Mouse (Mus musculus): ENCODE results near the gene Skiv2l. TPM values are rescaled to one million over a fixed set of nuclear protein-coding genes. Genes with fewer than 3 reads are reported as not detected.
A peak's percentile ranks its signal among the peaks of the same experiment; 100 is the strongest.
"Not testable (repeated sequence)": the region's sequence is repeated elsewhere in the genome, so short reads cannot be mapped to it uniquely, and the experiment has no call there.

Skiv2l gene
- polyA plus RNA-seq, 1 experiment from 2014 or later, result 43.7 TPM

DNA sequence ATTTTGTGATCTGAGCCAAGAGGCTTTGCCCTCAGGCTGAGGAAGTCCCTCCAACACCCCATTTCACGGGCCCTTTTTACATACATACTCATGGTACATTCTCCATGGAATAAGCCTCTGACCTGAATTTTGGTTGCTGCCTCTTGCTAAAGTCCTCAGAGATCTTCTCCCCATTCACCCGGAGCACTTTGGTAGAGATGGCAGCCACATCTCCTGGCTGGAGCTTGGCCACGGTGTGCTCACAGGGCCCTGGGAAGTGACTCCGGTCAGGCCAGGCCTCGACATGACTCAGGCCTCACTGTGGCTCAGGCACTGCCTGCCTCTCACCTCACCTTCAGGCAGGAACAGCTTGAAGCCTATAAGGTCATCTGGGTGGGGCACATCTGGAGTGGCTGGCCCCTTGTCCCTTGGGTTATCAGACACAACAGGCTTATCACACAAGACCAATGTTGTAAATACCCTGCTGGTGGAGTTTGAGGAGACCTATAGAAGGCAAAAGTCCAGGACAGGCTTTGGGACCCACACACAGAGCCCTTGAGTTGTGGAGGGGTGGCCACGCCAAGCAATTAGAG lies 9.2 kb downstream of the Skiv2l start:
- peak overlapping the region; percentile 51 for H3K27ac ChIP-seq (ENCODE audit: low read depth, low read length)
- peak; percentile 39 for ATAC-seq (replicated peaks; ENCODE audit: low FRiP score)
- no peaks in the 10 kb centered on the region for H3K27me3 ChIP-seq (replicated peaks; ENCODE audit: control insufficient read depth, insufficient read depth, low read length)
- WGBS, result 72% methylated on average over 6 of the region's 6 CpGs
- no peak overlapping the region for H3K4me3 ChIP-seq (ENCODE audit: low read depth, low read length)
- no peaks in the 10 kb centered on the region for H3K9me3 ChIP-seq (ENCODE audit: control insufficient read depth, low read length)
- H3K4me2 ChIP-seq, result peak overlapping the region; percentile 24
- no peak for DNase-seq (ENCODE audit: low spot score)
- peaks cover 30% of the 10 kb centered on the region; the same call in 1 of the 2 replicates for H3K36me3 ChIP-seq (ENCODE audit: control insufficient read depth, insufficient read depth, low read length)
- peak overlapping the region; percentile 35 for H3K9ac ChIP-seq (ENCODE audit: low read depth, low read length)
- H3K4me1 ChIP-seq (replicated peaks; ENCODE audit: control insufficient read depth, insufficient read depth, low read length), result peaks cover 24% of the 10 kb centered on the region

DNA sequence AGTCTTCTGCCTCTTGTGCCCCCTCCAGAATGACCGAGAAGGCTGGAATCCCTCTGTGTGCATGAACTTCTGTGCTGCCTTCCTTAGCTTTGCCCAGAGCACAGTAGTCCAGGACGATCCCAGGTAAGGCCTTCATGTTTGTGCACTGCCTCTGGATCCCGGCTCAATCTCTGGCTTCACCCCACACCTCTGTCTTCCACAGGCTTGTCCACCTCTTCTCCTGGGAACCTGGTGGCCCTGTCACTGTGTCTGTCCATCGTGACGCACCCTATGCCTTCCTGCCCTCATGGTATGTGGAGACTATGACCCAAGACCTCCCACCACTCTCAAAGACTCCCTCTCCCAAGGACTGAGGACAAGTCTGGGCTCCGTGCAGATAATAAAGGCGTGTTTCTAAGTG lies 11.2 kb downstream of the Skiv2l start:
- H3K27ac ChIP-seq (ENCODE audit: low read depth, low read length), result no peak overlapping the region

DNA sequence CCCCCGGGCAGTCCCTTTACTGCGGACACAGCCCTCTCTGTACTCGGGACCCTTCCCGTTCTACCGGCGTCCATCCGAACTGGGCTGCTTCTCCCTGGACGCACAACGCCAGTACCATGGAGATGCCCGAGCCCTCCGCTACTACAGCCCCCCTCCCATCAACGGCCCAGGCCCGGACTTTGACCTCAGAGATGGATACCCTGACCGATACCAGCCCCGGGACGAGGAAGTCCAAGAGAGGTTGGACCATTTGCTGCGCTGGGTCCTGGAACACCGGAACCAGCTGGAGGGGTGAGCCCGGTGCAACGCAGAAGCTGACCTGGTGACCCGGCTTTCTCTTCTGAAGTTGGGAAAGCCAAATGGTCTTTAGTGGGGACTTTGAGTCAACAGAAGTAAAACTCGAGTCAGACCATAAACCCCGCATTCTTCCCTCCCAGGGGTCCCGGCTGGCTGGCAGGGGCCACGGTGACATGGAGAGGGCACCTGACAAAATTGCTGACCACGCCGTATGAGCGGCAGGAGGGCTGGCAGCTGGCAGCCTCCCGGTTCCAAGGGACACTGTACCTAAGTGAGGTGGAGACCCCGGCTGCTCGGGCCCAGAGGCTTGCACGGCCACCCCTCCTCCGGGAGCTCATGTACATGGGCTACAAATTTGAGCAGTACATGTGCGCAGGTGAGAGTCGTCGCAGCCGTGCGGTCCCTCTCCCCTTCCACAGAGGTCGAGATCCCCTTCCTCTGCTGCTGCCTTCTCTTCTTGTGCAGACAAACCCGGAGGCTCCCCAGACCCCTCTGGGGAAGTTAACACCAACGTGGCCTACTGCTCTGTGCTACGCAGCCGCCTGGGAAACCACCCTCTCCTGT lies 12.3 kb downstream of the Skiv2l start:
- WGBS, result 35% methylated on average over 43 of the region's 43 CpGs

More for the DNA sequence above, 11.2 kb downstream of the Skiv2l start:
- Histone ChIP-seq H3K9ac (ENCODE audit: low read depth, low read length) (no peak overlapping the region; the same call in 1 of the 2 replicates), H3K27me3 (replicated peaks; ENCODE audit: control insufficient read depth, insufficient read depth, low read length) (no peaks in the 10 kb centered on the region), H3K9me3 (ENCODE audit: control insufficient read depth, low read length) (no peaks in the 10 kb centered on the region), H3K4me1 (replicated peaks; ENCODE audit: control insufficient read depth, insufficient read depth, low read length) (peaks cover 27% of the 10 kb centered on the region), H3K4me3 (ENCODE audit: low read depth, low read length) (no peak overlapping the region), H3K36me3 (ENCODE audit: control insufficient read depth, insufficient read depth, low read length) (peaks cover 21% of the 10 kb centered on the region; the same call in 1 of the 2 replicates), H3K4me2 (0 out of 2 replicates have a peak overlapping the region, but pooled peaks have one; percentile 22)
- 89% methylated on average over 7 of the region's 7 CpGs for WGBS
- ATAC-seq (replicated peaks; ENCODE audit: low FRiP score) (no peak), DNase-seq (ENCODE audit: low spot score) (no peak)

DNA sequence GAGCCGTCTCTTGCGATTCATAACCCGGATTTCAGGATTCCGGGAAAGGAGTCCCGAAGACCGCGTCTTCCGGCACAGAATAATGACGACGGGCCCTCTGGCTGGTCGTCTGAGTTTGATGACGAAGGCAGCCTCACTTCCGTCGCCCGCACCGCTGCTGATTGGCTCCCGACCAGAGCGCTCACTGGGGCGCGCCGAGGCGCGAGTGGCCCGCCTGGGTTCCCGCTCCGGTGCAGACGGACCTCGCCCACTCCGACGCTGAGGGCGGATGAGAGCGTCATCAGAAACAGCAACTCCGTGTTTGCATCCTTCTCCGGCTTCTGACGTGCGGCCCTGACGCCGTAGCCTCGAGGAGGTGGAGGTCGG lies 13.2 kb downstream of the Skiv2l start, which contains the start of the genes Stk19 and Dxo:
TSS of gene Stk19 (minus strand) at position 90 of the 366 bp plus-strand sequence.
TSS of gene Dxo (plus strand) at position 164 of the 366 bp plus-strand sequence.
- Histone ChIP-seq H3K4me3 (ENCODE audit: low read depth, low read length) (peak within 1 kb of the TSS; percentile 71), H3K9me3 (ENCODE audit: control insufficient read depth, low read length) (no peaks in the 10 kb centered on the region), H3K36me3 (ENCODE audit: control insufficient read depth, insufficient read depth, low read length) (peaks cover 13% of the 10 kb centered on the region; the same call in 1 of the 2 replicates), H3K4me1 (replicated peaks; ENCODE audit: control insufficient read depth, insufficient read depth, low read length) (peaks cover 27% of the 10 kb centered on the region), H3K27ac (ENCODE audit: low read depth, low read length) (peak within 1 kb of the TSS; percentile 57), H3K4me2 (peak within 1 kb of the TSS; percentile 92), H3K9ac (ENCODE audit: low read depth, low read length) (peak within 1 kb of the TSS; percentile 74), H3K27me3 (replicated peaks; ENCODE audit: control insufficient read depth, insufficient read depth, low read length) (no peaks in the 10 kb centered on the region)
- DNase-seq (ENCODE audit: low spot score) (peak; percentile 95), ATAC-seq (replicated peaks; ENCODE audit: low FRiP score) (peak; percentile 92)
- under 1% methylated on average over 40 of the region's 40 CpGs for WGBS

More for the DNA sequence above, 12.3 kb downstream of the Skiv2l start:
- Histone ChIP-seq H3K4me2 (peak overlapping the region; percentile 92), H3K4me3 (ENCODE audit: low read depth, low read length) (peak overlapping the region; percentile 71), H3K36me3 (ENCODE audit: control insufficient read depth, insufficient read depth, low read length) (peaks cover 17% of the 10 kb centered on the region; the same call in 1 of the 2 replicates), H3K27ac (ENCODE audit: low read depth, low read length) (peak overlapping the region; percentile 57), H3K9me3 (ENCODE audit: control insufficient read depth, low read length) (no peaks in the 10 kb centered on the region), H3K9ac (ENCODE audit: low read depth, low read length) (peak overlapping the region; percentile 74), H3K27me3 (replicated peaks; ENCODE audit: control insufficient read depth, insufficient read depth, low read length) (no peaks in the 10 kb centered on the region), H3K4me1 (replicated peaks; ENCODE audit: control insufficient read depth, insufficient read depth, low read length) (peaks cover 27% of the 10 kb centered on the region)
- DNase-seq (ENCODE audit: low spot score) (no peak), ATAC-seq (replicated peaks; ENCODE audit: low FRiP score) (0 out of 2 replicates have a peak, but pooled peaks have one; percentile 4)

DNA sequence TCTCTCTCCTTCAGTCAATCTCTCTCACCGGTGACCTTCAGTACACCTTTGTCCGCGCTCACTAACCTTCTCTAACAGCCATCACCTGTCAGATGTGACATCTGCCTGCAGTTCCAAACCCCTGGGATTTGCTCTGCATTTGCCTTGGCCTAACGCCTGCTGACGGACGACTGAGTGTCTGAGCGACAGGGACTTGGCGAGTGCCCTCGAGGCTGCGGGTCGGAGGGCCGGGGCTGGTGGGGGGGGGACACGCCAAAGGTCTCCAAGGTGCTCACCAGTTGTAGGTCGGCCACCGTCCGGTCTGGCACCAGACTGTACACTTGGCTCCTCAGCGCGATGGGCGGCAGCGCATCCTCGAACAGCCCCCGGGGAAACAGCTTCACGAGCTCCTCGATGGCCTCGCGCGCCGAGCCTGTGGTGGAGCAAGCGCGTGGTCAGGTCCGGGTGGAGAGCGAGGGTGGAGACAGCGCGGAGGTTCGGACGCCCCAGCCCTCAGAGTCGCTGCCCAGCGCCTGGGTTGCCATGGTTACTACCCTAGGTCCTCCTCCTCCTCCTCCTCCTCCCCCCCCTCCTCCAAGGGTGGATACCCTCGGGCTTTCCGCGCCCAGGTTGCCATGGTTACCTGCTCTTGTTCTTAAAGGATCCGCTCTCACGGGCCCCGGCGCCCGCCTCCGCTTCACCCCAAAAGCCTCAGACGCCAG lies 13.7 kb downstream of the Skiv2l start:
- WGBS, result 5% methylated on average over 45 of the region's 48 CpGs
- Histone ChIP-seq H3K36me3 (ENCODE audit: control insufficient read depth, insufficient read depth, low read length) (peaks cover 10% of the 10 kb centered on the region), H3K4me2 (peak overlapping the region; percentile 92), H3K9ac (ENCODE audit: low read depth, low read length) (peak overlapping the region; percentile 66), H3K27ac (ENCODE audit: low read depth, low read length) (no peak overlapping the region; the same call in 1 of the 2 replicates), H3K4me3 (ENCODE audit: low read depth, low read length) (peak overlapping the region; percentile 71), H3K27me3 (replicated peaks; ENCODE audit: control insufficient read depth, insufficient read depth, low read length) (no peaks in the 10 kb centered on the region), H3K9me3 (ENCODE audit: control insufficient read depth, low read length) (no peaks in the 10 kb centered on the region), H3K4me1 (replicated peaks; ENCODE audit: control insufficient read depth, insufficient read depth, low read length) (peaks cover 24% of the 10 kb centered on the region)
- ATAC-seq (replicated peaks; ENCODE audit: low FRiP score) (peak; percentile 78), DNase-seq (ENCODE audit: low spot score) (no peak)

DNA sequence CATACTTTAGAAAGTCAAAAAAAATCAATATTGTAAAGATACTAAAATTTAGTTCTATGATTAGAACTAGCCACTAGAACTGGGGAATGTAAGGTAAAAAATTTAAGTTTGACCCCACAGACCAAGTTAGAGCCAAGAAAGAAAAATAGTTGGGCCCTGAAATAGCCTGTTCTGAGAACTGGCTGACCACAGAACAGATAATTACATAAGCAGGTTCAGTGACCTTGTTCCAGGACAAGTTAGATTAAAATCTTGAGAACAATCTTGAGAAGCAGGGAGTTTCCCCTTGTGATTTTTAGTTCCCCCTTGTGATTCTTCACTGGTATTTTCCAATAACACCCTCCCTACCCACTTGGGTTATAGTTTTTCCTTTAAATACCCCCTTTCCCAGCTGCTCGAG lies 19.2 kb downstream of the Skiv2l start:
- not testable (repeated sequence) for H3K27ac ChIP-seq (ENCODE audit: low read depth, low read length); H3K4me2 ChIP-seq; H3K4me1 ChIP-seq (replicated peaks; ENCODE audit: control insufficient read depth, insufficient read depth, low read length); H3K9me3 ChIP-seq (ENCODE audit: control insufficient read depth, low read length); H3K9ac ChIP-seq (ENCODE audit: low read depth, low read length); H3K4me3 ChIP-seq (ENCODE audit: low read depth, low read length); ATAC-seq (replicated peaks; ENCODE audit: low FRiP score); DNase-seq (ENCODE audit: low spot score); H3K27me3 ChIP-seq (replicated peaks; ENCODE audit: control insufficient read depth, insufficient read depth, low read length)
- H3K36me3 ChIP-seq (ENCODE audit: control insufficient read depth, insufficient read depth, low read length), result peaks cover 28% of the 10 kb centered on the region
- WGBS, result 89% methylated on average over 1 of the region's 1 CpGs

DNA sequence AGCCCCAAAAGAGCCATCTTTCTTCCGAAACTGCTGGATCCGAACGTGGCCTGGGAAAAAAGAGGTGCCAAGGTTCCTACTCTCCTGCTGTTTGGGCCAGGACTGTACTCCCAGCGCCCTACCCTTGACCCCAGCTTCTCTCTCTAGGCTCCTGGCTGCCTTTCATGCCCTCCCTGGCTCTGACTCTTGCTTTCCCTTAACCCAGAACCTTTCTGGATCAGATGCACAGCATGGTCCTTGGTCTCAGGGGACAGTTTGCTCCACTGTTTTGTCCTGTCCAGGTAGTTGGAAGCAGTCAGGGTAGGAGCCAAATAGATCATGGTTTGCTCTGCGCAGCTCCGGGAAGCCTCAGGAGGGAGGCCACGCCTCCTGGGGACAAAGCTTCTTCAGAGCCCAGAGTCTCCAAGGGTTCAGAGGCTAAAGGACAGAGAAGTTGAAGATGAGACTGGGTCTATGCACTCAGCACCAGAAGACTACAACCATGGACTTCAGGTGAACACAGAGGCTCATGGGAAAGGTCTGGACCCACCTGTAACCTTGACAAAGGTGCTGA lies 35.1 kb downstream of the Skiv2l start:
- no peak for ATAC-seq (replicated peaks; ENCODE audit: low FRiP score)
- no peak for DNase-seq (ENCODE audit: low spot score)
- WGBS, result 69% methylated on average over 7 of the region's 7 CpGs
- no peak overlapping the region for H3K4me2 ChIP-seq
- no peak overlapping the region for H3K27ac ChIP-seq (ENCODE audit: low read depth, low read length)
- no peaks in the 10 kb centered on the region for H3K36me3 ChIP-seq (ENCODE audit: control insufficient read depth, insufficient read depth, low read length)
- H3K4me3 ChIP-seq (ENCODE audit: low read depth, low read length), result no peak overlapping the region
- no peak overlapping the region for H3K9ac ChIP-seq (ENCODE audit: low read depth, low read length)
- no peaks in the 10 kb centered on the region for H3K9me3 ChIP-seq (ENCODE audit: control insufficient read depth, low read length)
- H3K27me3 ChIP-seq (replicated peaks; ENCODE audit: control insufficient read depth, insufficient read depth, low read length), result no peaks in the 10 kb centered on the region
- no peaks in the 10 kb centered on the region for H3K4me1 ChIP-seq (replicated peaks; ENCODE audit: control insufficient read depth, insufficient read depth, low read length)

DNA sequence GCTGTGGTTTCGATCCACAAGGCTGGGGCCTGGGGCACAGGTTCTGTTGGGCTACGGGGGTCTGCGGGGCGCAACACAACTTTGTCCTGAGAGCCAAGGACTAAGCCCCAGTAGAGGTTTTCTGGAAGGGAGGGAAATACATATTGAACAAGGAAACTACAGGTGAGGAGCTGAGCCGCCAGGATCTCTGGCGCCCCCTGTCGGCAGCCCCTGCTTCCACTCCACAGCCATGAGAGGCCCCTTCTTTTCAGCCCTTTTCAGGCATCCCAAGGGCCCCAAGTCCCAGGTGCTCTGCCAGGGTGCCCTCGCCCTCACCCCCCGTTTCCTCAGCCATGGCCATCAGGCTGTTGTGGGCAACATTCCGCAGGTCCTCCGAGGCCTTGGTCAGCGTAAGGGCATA lies 36.3 kb downstream of the Skiv2l start:
- H3K27ac ChIP-seq (ENCODE audit: low read depth, low read length); H3K4me3 ChIP-seq (ENCODE audit: low read depth, low read length); H3K4me2 ChIP-seq; H3K4me1 ChIP-seq (replicated peaks; ENCODE audit: control insufficient read depth, insufficient read depth, low read length); H3K36me3 ChIP-seq (ENCODE audit: control insufficient read depth, insufficient read depth, low read length); ATAC-seq (replicated peaks; ENCODE audit: low FRiP score); H3K9ac ChIP-seq (ENCODE audit: low read depth, low read length); DNase-seq (ENCODE audit: low spot score); H3K9me3 ChIP-seq (ENCODE audit: control insufficient read depth, low read length); H3K27me3 ChIP-seq (replicated peaks; ENCODE audit: control insufficient read depth, insufficient read depth, low read length): not testable (repeated sequence)
- WGBS, result 48% methylated on average over 12 of the region's 12 CpGs

Data from liver, embryonic 11.5 days (tissue).